Mouse (Mus musculus) T-helper 2 cell (primary cell): ENCODE measurements around the gene Ubr7.

Experiments
- in situ Hi-C: fragments of 300-600 bp; cut with MboI, MseI; formaldehyde crosslinking; loops from one replicate; pipeline ENCODE4 v1.15.1; 2025; ENCODE audit warnings: high pct_unique_total_duplicates

Gene Ubr7

DNA sequence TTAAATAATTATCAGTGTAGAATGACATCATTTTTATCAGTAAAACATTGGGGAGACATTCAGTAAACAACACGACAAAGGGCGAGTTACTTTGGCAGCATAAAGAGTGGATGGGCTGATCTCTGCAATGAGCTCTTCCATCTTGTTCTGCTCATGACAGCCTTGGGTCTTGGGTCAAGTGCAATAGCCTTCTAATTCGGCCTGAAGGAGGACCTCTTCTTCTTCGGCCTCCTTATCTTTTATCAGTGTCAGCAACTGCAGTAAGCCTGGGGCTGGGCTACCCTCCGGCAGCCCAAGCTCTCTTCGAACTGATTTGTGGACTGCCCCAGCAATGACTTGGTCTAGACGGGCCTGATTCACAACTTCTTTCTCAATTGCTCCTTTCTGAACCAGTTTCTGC, 15.7 kb upstream of the Ubr7 start:
- in situ Hi-C loops: loop anchor here (10.0 kb wide), 1 partner anchor 593 kb away; no protein-coding TSS in a partner anchor

DNA sequence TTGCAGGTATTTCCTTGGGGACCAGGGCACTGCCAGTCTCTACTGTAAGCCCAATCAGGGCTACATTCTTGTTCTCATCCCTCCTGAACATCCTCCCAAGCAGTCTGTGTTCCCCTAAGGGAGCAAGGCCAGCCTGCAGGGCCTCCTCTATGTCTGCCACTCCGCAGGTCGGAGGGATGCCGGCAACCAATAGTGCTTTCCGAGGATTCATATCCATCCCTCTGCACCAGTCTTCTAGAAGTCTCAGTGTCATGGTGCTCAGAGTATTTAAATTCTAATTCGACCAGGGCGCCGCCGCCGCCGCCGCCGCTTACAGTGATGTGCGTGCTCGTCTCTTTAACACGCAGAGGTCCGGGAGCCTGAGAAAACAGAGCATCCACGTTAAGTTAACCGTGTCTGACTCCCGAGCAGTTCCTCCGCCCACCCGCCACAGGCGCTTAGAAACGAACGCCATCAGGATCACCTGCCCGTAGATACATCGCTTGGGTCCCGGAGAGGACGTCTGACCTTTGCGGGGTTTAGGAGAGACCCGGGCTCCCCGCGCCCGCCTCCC, 14.7 kb upstream of the Ubr7 start:
- in situ Hi-C loops: loop anchor here (10.0 kb wide), 1 partner anchor 592 kb away; no protein-coding TSS in a partner anchor

- in situ Hi-C loops: loop anchor here (10.0 kb wide), 1 partner anchor 591 kb away; no protein-coding TSS in a partner anchor
Measured at GRCm38 (mm10) chr12:102743589-102744574, 13.9 kb upstream of the Ubr7 start, which contains the start of the genes Moap1 and Tmem251. Gene Moap1, minus strand, starts transcription at chr12:102743661. Gene Tmem251, plus strand, starts transcription at chr12:102743762.

GRCm38 (mm10) chr12:102744839-102745238, 12.9 kb upstream of the Ubr7 start:
- in situ Hi-C loops: loop anchor here (10.0 kb wide), 1 partner anchor 590 kb away; no protein-coding TSS in a partner anchor

DNA sequence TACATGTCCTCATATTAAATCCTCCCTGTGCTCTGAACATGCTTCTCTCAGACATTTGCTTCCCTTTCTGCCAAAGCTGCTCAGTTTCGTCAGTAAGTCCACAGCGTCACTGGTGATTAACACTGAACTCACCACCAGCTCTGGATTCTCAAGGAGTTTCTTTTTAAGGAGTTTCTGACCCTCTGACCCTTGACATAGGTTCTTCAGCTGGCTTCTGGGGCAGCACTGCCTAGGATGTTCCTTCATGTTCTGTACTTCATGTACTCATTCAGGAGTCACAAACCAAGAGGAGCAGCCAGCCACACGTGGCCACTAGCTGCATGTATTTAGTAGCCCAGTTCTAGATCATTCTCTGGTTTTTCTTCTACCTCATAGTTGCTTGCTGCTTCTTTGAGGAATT, 9.5 kb upstream of the Ubr7 start:
- in situ Hi-C loops: loop anchor here (10.0 kb wide), 1 partner anchor 587 kb away; no protein-coding TSS in a partner anchor

- in situ Hi-C loops: loop anchor here (5.0 kb wide), 1 partner anchor 121 kb away; the partner anchor contains the start of gene Btbd7
Measured at GRCm38 (mm10) chr12:102756304-102756703, 1.5 kb upstream of the Ubr7 start.

DNA sequence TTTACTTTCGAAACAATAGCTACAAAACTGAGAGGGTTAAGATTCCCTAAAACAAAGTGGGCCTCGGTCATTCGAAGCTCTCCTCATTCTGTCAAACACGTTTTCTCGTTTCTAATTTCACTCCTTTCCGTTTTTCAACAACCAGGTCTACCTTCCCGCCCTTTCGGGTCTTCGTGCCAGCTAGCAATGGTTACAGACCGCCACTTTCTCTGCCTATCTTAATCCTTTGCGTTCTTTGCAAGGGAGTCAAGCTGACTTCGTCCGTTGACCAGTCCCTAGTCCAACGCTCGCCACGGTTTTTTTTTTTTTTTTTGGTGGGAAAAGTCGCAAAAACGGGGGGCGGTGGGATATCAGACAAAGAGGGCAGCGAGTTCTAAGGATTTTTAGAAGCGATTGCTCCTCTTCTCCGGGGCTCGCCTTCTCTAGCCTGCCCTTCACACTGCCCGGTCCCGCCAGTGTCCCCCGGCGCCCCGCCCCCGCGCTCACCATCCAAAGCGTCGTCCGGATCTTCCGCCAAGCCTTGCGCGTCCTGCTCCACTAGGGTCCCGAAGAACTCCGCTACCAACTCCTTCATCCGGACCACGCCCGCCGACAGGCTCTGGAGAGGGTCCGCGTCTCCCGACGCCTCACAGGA, 595 bp upstream of the Ubr7 start:
- in situ Hi-C loops: loop anchor here (5.0 kb wide), 1 partner anchor 120 kb away; the partner anchor contains the start of gene Btbd7

DNA sequence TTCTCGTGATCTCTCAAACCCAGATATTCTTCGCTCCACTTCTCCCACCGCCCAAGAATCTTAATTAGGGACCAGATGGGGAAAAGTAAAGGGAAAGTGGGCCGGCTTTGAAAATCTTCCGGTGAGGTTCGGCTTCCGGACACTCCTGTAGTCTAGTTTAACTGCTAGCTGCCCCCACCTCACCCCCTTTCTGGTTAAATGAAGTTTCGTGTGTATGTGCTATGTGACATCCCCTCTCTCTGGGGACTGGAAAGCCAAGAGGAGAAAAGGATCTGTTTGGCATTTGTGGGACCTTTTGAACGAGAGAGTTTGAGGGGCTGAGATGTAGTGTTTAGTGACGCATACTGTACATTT, 613 bp downstream of the Ubr7 start, which contains the start of gene Gm20604:
Gene Gm20604 (minus strand): TSS at position 270 of the 354 bp plus-strand sequence.
- in situ Hi-C loops: loop anchor here (5.0 kb wide), 1 partner anchor 119 kb away; the partner anchor contains the start of gene Btbd7

GRCm38 (mm10) chr12:102758936-102759335, 1.2 kb downstream of the Ubr7 start:
- in situ Hi-C loops: loop anchor here (5.0 kb wide), 1 partner anchor 118 kb away; the partner anchor contains the start of gene Btbd7

- in situ Hi-C loops: no loop called here
Measured at GRCm38 (mm10) chr12:102761668-102762067, 3.9 kb downstream of the Ubr7 start.

DNA sequence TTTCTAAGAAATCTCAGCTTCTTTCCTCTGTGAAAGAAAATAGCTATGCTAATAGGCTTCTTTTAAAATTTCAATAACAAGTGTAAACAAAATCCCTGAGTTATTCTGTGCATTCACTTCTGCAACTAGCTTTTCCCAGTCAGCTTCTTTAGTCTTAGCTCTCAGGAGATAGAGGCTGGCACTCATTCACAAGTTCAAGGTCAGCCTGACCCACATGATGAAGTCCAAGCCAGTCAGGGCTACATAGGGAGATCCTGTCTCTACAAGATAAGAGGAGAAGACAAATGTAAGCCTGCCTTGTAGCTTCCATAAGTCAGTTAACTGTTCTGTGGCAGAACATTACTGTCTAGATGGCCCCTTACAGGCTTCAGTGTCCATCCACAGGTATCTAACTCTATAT, 5.9 kb downstream of the Ubr7 start:
- in situ Hi-C loops: no loop called here

DNA sequence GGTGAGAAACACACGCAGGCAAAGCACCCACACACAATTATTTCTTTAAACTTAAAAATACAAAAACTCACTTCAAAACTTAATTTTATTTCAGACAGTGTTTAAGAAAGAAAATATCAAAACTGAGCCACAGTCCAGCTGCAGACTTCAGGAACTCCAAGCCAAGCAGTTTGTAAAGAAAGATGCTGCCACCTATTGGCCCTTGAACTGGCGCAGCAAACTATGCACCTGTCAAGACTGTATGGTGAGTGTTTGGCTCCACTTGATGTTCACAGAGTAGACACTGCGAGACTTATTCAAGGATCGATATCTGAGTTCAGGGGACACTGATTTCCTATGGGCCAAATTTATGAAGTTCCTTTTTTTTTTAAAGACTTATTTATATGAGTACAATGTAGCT, 11.2 kb downstream of the Ubr7 start:
- in situ Hi-C loops: no loop called here

DNA sequence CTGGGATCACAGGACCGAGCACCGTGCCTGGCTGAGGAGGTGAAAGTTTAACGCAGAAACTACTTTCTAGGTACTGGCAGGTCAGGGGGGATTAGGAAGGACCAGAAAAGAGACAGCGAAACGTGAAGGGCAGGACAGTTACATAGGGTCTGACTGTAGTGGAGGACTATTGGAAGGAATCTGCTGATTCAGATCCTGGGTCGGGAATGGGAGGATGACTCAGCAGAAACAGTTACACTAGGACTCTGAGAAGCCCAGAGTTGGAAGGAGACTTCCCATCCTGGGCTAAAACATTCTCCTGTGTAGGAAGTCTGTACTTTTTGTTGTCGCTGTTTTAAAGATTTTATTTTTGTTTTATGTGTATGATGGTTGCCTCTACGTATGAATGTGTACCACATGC, 13.8 kb downstream of the Ubr7 start:
- in situ Hi-C loops: no loop called here

DNA sequence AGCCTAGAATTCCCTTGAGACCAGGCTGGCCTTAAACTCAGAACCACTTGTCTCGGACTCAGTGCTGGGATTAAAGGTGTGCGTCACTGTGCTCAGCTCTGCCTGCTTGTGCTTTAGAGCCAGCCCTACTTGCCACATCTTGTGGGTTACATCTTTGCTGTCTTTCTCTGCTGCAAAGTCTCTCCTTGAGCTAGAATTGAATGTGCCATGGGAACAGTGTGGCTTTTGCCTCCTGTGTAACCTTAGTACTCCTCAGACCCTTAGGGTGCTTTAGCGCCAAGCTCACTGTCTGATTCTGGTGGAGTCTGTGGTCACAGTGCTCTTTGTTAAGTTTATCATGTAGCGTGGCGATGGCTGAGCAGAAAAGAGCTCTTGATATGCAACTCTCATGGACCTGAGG, 14.9 kb downstream of the Ubr7 start:
- in situ Hi-C loops: no loop called here

GRCm38 (mm10) chr12:102776035-102776434, 18.3 kb downstream of the Ubr7 start:
- in situ Hi-C loops: no loop called here

- in situ Hi-C loops: no loop called here
Measured at GRCm38 (mm10) chr12:102778151-102778550, 20.4 kb downstream of the Ubr7 start.

GRCm38 (mm10) chr12:102779452-102779851, 21.7 kb downstream of the Ubr7 start:
- in situ Hi-C loops: no loop called here

DNA sequence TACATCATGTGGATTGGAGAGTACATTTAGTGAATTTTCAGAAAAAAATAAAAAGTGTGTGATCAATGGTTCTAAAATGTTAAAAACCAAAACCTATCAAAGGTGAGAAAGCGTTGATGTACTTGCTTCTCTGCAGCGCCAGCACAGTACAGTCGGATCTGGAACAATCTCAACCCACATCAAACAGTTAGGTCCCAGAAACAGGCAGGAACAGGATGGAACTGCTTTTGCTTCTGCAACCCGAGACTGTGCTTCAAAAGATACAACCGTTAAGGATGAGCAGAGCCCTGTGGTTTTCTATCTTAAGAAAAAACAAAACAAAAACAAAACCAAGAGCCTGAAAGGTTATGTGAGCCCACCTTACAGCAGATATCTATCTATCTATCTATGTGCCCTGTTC, 25.1 kb downstream of the Ubr7 start:
- in situ Hi-C loops: no loop called here

DNA sequence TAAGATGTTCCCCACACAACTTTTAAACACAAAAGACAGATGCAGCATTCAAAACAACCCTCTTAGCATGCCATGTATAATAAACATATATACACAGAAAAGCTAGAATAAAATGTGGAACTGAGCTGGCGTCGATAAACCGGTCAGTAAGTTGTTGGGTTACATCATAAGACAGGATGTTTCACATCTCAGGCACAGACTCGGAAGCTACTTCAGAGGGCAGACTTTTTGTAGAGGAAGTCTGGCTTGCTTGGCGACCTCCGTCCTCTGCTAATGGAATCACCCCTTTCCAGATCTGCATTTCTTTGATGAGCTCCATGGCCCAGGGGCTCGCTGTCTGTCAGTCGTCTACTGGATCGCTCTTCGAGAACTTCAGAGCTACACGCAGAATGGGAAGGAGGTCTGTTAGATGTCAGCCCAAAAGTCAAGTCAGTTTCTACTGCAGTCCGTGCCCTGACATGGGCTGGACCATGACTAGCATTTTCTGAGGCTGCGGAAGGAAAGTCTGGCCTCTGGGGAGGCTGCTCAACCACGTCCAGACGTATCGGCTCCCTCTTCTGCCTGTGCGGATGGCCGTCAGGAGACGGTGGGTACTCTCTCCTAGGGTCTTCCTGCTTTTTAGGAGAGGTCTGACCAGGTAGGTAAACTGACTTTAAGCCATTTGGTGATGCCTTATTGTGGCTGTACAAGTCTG, 27.3 kb downstream of the Ubr7 start:
- in situ Hi-C loops: no loop called here

- in situ Hi-C loops: no loop called here
Measured at GRCm38 (mm10) chr12:102785593-102785985, 27.8 kb downstream of the Ubr7 start.

DNA sequence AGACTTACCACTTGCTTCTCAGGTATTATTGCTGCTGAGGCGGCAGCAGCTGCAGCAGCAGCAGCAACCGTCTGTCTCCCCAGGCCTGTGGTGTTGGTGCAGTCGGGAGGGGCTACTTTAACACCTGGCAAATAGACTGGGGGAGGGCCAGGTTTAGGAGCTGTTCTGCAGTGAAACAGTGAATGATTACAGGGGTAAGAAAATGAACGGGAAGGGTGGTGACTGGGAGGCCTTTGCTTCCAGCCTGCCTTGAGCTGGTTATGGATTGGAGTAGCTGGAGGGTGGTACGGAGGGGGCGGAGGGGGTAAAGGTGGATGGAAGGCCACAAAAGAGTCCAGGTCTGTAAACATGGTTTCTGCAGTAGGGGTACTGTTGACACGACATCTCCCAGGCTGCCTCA, 30.2 kb downstream of the Ubr7 start:
- in situ Hi-C loops: no loop called here
